Mouse (Mus musculus): ENCODE data around the gene Slc7a6os. TPM values are rescaled to one million over a fixed set of nuclear protein-coding genes. Genes with fewer than 3 reads are reported as not detected.

Gene Slc7a6os
- 48.7 and 66.0 TPM in 2 replicates for polyA plus RNA-seq (2012; rRNA removed)

GRCm38 (mm10) chr8:106210821-106211345 is at the start of gene Slc7a6os, which contains the start of gene Prmt7:
TSS of gene Slc7a6os (minus strand) at chr8:106210935.
TSS of gene Prmt7 (plus strand) at chr8:106210936.

GRCm38 (mm10) chr8:106168356-106169016 is 42.2 kb downstream of the Slc7a6os start, which contains the start of gene Slc7a6:
TSS of gene Slc7a6 (plus strand) at chr8:106168857.

Other genes with a start within 250 kb of the Slc7a6os start
- gene Slc12a4, start 244.8 kb downstream of the Slc7a6os start, polyA plus RNA-seq (2012; rRNA removed) = 16.1 and 33.0 TPM in 2 replicates
- gene Dpep3, start 231.5 kb downstream of the Slc7a6os start, polyA plus RNA-seq (2012; rRNA removed) = not detected in 2 replicates
- gene Dus2, start 219.6 kb downstream of the Slc7a6os start, polyA plus RNA-seq (2012; rRNA removed) = 16.8 and 20.7 TPM in 2 replicates
- not detected in 2 replicates for gene Dpep2nb, start 205.0 kb downstream of the Slc7a6os start, polyA plus RNA-seq (2012; rRNA removed)
- gene Ddx28, start 199.1 kb downstream of the Slc7a6os start, polyA plus RNA-seq (2012; rRNA removed) = 11.4 and 12.7 TPM in 2 replicates
- 12.8 and 27.0 TPM in 2 replicates for gene Nfatc3, start 152.1 kb downstream of the Slc7a6os start, polyA plus RNA-seq (2012; rRNA removed)
- 1.3 and 2.7 TPM in 2 replicates for gene Esrp2, start 74.0 kb downstream of the Slc7a6os start, polyA plus RNA-seq (2012; rRNA removed)
- gene Pla2g15, start 60.5 kb downstream of the Slc7a6os start, polyA plus RNA-seq (2012; rRNA removed) = 11.1 and 11.7 TPM in 2 replicates
- gene Slc7a6, start 42.1 kb downstream of the Slc7a6os start, polyA plus RNA-seq (2012; rRNA removed) = 42.4 and 53.0 TPM in 2 replicates
- gene Prmt7, start within 50 bp of the Slc7a6os start, polyA plus RNA-seq (2012; rRNA removed) = 34.2 and 39.2 TPM in 2 replicates
- 7.8 and 9.7 TPM in 2 replicates for gene Smpd3, start 127.1 kb upstream of the Slc7a6os start, polyA plus RNA-seq (2012; rRNA removed)
- 26.3 and 27.3 TPM in 2 replicates for gene Zfp90, start 204.4 kb upstream of the Slc7a6os start, polyA plus RNA-seq (2012; rRNA removed)

Measured in central nervous system, embryonic 11.5 days (tissue).